Mouse (Mus musculus): ENCODE data around the gene Tsfm.
A peak's percentile ranks its signal among the peaks of the same experiment; 100 is the strongest.
"Not testable (repeated sequence)": the region's sequence is repeated elsewhere in the genome, so short reads cannot be mapped to it uniquely, and the experiment has no call there.

The Tsfm gene

GRCm38 (mm10) chr10:127030336-127031296 is at the start of gene Tsfm:
Tsfm (minus strand) TSS chr10:127030840.
- DNase-seq (ENCODE audit: extremely low spot score, low read depth, low spot score) = peak; percentile 77

DNA sequence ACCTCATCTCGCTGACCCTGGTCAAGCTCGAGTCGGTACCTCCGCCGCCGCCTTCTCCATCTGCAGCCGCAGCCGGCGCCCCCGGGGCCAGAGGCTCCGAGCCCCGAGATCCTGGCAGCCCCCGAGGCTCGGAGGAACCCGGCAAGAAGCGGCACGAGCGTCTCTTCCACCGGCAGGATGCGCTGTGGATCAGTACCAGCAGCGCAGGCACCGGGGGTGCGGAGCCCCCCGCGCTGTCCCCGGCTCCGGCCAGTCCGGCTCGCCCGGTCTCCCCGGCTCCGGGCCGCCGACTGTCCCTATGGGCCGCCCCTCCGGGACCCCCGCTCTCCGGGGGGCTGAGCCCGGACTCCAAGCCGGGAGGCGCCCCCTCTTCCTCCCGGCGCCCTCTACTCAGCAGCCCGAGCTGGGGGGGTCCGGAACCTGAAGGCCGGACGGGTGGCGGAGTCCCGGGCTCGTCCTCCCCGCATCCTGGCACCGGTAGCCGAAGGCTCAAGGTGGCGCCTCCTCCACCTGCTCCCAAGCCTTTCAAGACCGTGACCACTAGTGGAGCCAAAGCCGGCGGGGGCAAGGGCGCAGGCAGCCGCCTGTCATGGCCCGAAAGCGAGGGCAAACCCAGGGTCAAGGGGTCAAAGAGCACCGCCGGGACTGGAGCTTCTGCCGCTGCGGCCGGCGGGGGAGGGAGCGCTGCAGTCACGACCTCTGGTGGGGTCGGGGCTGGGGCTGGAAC is 49.2 kb upstream of the Tsfm start:
- DNase-seq (ENCODE audit: extremely low spot score, low read depth, low spot score) = no peak

DNA sequence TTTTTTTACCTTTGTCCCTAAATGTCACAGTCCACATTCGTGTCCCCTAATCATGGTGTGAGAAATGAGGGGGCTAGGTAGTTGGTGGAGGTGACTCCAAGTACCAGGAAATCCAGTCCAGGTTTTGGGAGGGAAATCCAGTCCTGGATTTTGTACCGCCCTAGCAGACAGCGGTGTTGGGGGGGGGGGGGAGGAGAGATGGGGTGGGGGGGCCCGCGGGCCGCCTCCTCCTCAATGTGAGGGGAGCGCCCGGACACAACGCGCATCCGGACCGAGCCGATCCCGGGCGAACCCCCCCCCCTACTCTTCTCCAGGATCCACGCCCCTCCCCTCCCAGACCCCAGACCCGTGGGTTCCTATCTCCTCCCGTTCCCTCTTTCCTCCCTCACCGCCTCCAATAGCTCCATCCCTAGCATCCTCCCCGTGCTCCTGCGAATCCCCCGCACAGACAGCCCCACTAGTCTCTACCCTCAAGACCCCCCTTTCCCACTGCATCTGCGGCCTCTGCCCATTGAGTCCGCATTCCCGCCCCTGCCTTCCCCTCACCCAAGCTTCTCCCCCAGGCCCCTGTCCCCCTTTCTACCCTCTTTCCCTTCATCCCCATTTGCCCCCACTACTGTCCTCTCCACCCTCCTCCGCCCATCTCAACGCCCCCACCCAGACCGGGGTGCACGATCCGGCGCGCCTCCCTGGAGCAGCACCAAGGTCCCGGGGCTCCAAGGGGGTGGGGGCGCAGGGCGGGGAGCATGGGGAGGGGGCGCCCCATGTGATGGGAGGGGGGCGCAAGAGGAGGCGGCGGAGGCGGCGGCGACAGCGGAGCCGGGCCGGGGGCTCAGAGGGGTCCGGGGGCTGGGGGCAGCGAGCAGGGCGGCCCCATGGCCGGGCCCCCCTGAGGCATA is 48.3 kb upstream of the Tsfm start:
- no peak for DNase-seq (ENCODE audit: extremely low spot score, low read depth, low spot score)

DNA sequence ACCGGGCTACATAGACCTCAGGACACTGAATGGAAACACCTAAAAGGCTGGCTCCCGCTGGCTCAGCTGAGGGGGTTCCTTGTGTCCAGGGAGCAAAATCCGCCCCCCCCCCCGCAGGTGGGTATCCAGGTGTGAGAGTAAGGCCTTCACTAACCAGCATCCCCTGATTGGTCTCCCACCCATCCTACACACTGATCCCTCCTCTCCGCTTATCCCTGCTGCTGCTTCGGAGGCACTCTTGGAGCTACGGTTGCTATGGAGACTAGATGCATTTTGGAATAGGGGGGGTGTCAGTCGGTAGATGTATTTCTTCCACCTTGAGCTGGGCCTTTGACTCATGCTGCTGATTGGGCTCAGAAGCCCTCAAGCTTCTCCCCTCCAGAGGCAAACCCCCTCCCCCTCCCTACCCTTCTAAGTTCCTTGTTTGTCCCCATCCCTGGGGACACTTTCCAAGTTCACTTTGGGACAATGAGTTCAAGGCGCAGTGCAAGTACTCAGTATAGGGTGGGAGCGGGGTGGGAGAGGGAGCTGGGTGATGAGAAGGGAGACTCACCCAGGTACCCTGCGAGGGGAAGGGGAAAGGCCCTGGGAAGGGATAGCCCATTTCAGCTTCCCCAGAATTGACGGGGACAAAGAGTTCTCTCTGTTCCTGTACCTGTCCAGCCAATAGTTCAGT is 47.5 kb upstream of the Tsfm start:
- DNase-seq (ENCODE audit: extremely low spot score, low read depth, low spot score) = no peak

- no peak for DNase-seq (ENCODE audit: extremely low spot score, low read depth, low spot score)
These were observed 46.9 kb upstream of the Tsfm start for GRCm38 (mm10) chr10:127077515-127077914.

GRCm38 (mm10) chr10:127076082-127076481 is 45.4 kb upstream of the Tsfm start:
- no peak for DNase-seq (ENCODE audit: extremely low spot score, low read depth, low spot score)

DNA sequence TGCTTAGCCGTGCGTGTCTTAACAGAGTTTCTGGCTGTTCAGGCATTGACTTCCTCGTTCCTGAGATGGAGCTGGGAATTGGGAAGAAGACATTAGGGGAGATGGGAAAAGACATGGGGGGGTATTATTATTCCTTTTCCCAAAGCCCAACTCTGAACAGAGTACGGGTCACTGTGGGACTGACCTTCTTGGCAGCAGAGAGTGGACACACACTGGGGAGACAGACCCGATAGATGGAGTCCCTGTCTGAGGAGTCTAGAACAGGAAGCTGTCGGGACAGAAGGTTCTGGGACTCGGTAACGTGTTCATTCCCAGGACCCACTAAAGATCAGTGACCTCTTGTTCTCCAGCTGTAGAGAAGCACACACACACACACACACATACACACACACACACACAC is 45.0 kb upstream of the Tsfm start:
- no peak for DNase-seq (ENCODE audit: extremely low spot score, low read depth, low spot score)

DNA sequence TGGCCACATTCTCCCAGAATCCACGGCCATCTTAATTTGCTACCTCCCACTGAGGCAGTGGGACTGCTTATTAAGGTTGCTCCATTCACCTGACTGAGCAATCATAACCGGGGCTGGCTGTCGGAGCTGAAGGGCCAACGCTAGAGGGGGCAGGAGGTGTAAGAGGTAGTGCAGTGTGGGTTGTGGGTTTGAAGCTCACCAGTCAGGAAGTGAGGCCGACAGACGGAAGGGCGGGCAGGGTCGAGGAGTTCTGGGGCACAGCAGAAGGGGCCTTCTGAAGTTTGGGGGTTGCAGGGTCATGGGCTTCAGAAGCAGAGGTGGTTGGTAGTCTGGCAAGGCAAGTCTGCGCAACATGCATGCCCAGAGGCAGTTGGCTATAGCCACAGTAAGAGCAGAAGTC is 44.4 kb upstream of the Tsfm start, which contains the start of gene Agap2:
Gene Agap2, plus strand, starts transcription at position 205 of the 400 bp plus-strand sequence.
- no peak for DNase-seq (ENCODE audit: extremely low spot score, low read depth, low spot score)

- no peak for DNase-seq (ENCODE audit: extremely low spot score, low read depth, low spot score)
These were observed 43.3 kb upstream of the Tsfm start for GRCm38 (mm10) chr10:127073981-127074380.

DNA sequence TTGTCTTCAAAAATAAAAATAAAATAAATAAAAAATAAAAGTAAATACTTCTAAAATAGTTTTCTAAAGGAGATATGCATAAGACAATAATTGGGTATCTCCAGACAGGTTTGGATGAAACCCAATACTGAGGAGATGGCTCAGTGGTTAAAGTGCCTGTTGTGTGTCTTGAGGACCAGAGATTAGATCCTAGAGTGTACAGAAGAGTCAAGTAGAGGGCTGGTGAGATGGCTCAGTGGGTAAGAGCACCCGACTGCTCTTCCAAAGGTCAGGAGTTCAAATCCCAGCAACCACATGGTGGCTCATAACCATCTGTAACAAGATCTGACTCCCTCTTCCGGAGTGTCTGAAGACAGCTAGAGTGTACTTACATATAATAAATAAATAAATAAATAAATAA is 42.3 kb upstream of the Tsfm start:
- DNase-seq (ENCODE audit: extremely low spot score, low read depth, low spot score) = not testable (repeated sequence)

GRCm38 (mm10) chr10:127072270-127072669 is 41.6 kb upstream of the Tsfm start:
- DNase-seq (ENCODE audit: extremely low spot score, low read depth, low spot score) = not testable (repeated sequence)

- no peak for DNase-seq (ENCODE audit: extremely low spot score, low read depth, low spot score)
These were observed 40.6 kb upstream of the Tsfm start for GRCm38 (mm10) chr10:127071203-127071602.

DNA sequence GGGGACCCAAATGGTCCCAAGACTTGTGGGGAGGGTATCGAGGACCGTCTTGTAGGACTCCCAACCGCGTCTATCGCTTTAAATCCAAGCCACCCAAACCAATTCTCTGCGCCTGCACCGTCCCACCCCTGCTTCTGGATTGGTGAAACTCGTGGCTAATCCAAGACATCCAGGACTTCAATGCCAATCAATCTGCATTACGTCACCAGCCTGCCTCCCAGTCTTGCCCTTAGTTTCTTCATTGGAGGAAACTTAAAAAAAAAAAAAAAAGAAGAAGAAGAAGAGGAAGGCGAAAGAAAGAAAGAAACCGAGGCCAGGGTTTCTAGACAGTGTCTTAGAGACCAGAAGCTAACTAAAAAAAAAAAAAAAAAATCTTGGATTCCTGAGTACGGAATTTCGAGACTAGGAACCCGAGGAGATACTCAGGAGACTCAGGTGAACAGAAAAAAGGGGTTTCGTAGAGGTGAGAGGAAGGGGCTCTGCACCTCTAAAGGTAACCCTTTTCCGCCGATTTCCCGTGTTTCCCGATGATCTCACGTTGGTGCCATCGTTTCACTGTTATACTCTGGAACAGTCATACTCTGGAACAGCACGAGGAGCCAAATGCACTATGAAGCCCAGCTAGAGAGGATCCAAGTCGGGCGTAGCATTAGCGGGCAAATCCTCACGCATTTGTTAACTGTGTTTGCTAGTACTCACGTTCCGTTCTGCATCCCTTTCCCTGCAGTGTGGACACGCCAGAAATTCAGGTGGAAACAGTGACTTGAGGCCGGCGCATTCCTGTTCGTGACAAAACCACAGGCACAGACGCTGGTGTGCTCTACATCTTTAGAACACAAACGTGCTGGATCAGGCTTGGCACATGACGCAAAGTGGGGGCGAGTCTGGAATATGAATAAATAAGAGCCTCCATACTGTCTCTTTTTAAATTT is 39.8 kb upstream of the Tsfm start, which contains the start of gene Tspan31:
Gene Tspan31, minus strand, starts transcription at position 75 of the 932 bp plus-strand sequence.
- peak; percentile 93 for DNase-seq (ENCODE audit: extremely low spot score, low read depth, low spot score)

DNA sequence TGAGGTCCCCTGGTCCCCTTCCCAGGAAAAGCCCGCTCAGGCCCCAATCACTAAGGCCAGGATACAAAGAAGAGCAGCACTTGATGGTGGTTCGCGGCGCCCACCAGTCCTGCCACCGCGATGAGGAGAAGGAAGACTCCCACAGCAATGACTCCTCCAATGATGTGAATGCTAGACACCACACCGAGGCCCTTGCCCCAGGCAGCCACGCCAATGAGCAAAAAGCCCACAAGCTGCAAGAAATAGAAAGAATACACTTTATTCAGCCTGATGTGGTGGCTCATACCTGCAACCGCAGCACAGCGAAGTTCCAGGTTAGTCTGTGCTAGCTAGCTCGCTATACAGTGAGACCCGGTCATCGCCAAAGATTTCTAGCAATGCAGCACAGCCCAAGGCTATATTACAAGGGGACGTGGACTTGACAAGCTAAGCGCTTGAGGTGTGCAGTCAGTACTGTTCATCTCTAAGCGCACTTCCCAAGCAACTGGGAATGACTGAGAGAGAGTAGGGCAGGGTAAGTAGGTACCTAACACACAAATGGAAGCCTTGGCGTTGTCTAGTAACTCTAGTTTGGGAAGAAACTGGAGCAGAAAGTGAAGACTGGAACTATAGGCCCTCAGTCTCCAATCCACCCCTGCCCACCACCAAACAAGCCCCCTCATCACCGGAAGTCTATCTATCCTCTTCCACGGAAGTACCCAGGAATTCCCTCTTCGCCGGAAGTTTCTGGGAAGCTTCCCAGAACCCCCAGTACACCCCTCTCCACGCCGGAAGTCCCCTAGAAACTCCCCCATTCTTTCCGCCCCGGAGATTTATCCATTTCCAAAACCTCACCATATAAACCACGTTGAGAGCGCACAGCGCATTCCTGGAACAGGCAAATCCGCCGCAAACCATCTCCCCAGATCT is 38.9 kb upstream of the Tsfm start:
- no peak for DNase-seq (ENCODE audit: extremely low spot score, low read depth, low spot score)

- no peak for DNase-seq (ENCODE audit: extremely low spot score, low read depth, low spot score)
These were observed 37.9 kb upstream of the Tsfm start for GRCm38 (mm10) chr10:127068360-127069038.

GRCm38 (mm10) chr10:127066519-127067018 is 35.9 kb upstream of the Tsfm start:
- no peak for DNase-seq (ENCODE audit: extremely low spot score, low read depth, low spot score)

- DNase-seq (ENCODE audit: extremely low spot score, low read depth, low spot score) = no peak
These were observed 35.3 kb upstream of the Tsfm start for GRCm38 (mm10) chr10:127065981-127066380.

Measured in hindlimb bud, embryonic 11.5 days (tissue).